Mouse (Mus musculus): Measurements from ENCODE around the gene Ctsh. TPM values are rescaled to one million over a fixed set of nuclear protein-coding genes. Genes with fewer than 3 reads are reported as not detected.
"Not testable (repeated sequence)": the region's sequence is repeated elsewhere in the genome, so short reads cannot be mapped to it uniquely, and the experiment has no call there.

The Ctsh gene
- polyA plus RNA-seq, 1 experiment from 2014 or later, result 6.0 TPM

DNA sequence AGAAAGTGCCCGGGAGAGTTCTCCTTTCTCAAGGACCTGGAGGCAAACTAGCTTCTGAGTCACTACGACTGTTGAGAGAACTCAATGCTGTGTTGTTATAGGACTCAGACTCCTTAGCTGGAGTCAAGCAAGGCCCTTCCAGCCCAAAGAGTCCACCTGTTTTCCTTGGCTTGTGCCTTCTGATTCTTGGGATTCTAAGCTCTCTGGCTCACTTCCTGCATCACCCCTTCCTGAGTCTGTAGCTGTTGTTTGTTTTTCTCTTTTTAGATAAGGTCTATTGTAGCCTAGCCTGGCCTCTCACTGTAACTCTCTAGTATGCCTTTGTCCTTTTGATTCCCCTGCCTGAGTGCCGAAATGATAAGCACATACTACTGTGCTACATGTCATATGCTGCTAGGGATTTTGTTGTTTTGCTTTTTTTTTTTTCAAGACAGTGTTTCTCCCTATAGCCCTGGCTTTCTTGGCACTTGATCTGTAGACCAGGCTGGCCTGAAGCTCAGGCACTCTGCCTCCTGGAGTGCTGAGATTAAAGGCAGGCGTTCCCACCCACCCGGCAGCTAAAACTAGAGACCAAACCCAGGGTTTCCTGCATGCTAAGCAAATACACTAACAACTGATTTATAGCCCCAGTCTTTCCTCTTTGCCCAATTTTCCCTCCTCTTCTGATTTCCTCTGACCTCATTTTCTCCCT, 5.9 kb upstream of the Ctsh start:
- Histone ChIP-seq H3K4me3 (ENCODE audit: low read depth, low read length) (no peak overlapping the region), H3K9me3 (ENCODE audit: control insufficient read depth, low read length) (no peaks in the 10 kb centered on the region), H3K27ac (ENCODE audit: low read depth, low read length) (no peak overlapping the region), H3K9ac (ENCODE audit: low read length) (no peak overlapping the region), H3K36me3 (ENCODE audit: control insufficient read depth, insufficient read depth, low read length) (no peaks in the 10 kb centered on the region), H3K27me3 (ENCODE audit: control insufficient read depth, insufficient read depth, low read length) (no peaks in the 10 kb centered on the region), H3K4me2 (no peak overlapping the region), H3K4me1 (ENCODE audit: control insufficient read depth, insufficient read depth, low read length) (no peaks in the 10 kb centered on the region)
- no peak for DNase-seq (ENCODE audit: low spot score, missing footprints)
- 58% methylated on average over 5 of the region's 5 CpGs for WGBS
- no peak for ATAC-seq (ENCODE audit: low FRiP score)

DNA sequence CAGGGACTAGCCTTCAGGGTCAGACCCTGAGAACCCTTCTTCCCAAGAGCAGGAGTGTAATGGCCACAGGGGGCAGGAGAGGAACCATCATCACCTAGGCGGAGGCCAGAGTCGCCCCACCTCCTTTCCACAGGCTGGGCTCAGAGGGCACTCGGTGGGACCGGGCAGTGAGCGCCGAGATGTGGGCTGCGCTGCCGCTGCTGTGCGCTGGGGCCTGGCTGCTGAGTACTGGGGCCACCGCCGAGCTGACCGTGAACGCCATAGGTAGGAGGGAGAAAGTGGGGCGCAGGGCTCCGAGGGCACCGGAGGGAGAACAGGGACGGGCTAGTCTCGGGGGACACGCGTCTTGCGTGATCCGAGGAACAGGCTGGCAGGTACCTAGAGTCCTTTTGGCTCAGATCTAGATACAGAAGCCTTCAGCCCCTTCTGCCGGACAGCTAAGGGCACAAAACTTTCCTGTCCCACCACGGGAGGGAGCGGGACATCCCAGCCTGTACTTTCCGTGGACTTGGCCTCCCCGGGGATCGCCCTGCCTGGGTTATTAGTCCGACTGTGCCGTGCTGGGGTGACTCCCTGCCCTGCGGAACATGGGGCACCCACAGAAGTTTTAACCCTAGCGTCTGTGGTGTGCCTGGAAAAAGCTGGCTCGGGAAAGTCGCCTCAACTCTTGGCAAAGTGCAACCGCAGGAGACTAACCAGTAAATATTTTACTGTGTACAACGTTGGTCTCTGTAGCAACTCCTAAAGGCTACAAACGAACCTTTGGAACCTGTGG, 606 bp downstream of the Ctsh start:
- DNase-seq (ENCODE audit: low spot score, missing footprints) (peak; percentile 94), ATAC-seq (ENCODE audit: low FRiP score) (peak; percentile 93)
- no peak overlapping the region for H3K27ac ChIP-seq (ENCODE audit: low read depth, low read length)
- peak overlapping the region; percentile 66 for H3K9ac ChIP-seq (ENCODE audit: low read length)
- peak overlapping the region; percentile 78 for H3K4me2 ChIP-seq
- H3K4me3 ChIP-seq (ENCODE audit: low read depth, low read length), result peak overlapping the region; percentile 46
- under 1% methylated on average over 33 of the region's 37 CpGs for WGBS
- no peaks in the 10 kb centered on the region for H3K36me3 ChIP-seq (ENCODE audit: control insufficient read depth, insufficient read depth, low read length)
- no peaks in the 10 kb centered on the region for H3K27me3 ChIP-seq (ENCODE audit: control insufficient read depth, insufficient read depth, low read length)
- peaks cover 4% of the 10 kb centered on the region for H3K4me1 ChIP-seq (ENCODE audit: control insufficient read depth, insufficient read depth, low read length)
- no peaks in the 10 kb centered on the region for H3K9me3 ChIP-seq (ENCODE audit: control insufficient read depth, low read length)

- WGBS, result 62% methylated on average over 5 of the region's 5 CpGs
- ATAC-seq (ENCODE audit: low FRiP score) (no peak), DNase-seq (ENCODE audit: low spot score, missing footprints) (no peak)
- no peaks in the 10 kb centered on the region for H3K36me3 ChIP-seq (ENCODE audit: control insufficient read depth, insufficient read depth, low read length)
- no peak overlapping the region for H3K27ac ChIP-seq (ENCODE audit: low read depth, low read length)
- H3K4me3 ChIP-seq (ENCODE audit: low read depth, low read length), result no peak overlapping the region
- H3K9ac ChIP-seq (ENCODE audit: low read length), result no peak overlapping the region
- H3K27me3 ChIP-seq (ENCODE audit: control insufficient read depth, insufficient read depth, low read length), result no peaks in the 10 kb centered on the region
- no peak overlapping the region; the same call in 1 of the 2 replicates for H3K4me2 ChIP-seq
- peaks cover 4% of the 10 kb centered on the region for H3K4me1 ChIP-seq (ENCODE audit: control insufficient read depth, insufficient read depth, low read length)
- no peaks in the 10 kb centered on the region for H3K9me3 ChIP-seq (ENCODE audit: control insufficient read depth, low read length)
These were observed 1.5 kb downstream of the Ctsh start for GRCm38 (mm10) chr9:90055409-90055808.

GRCm38 (mm10) chr9:90055911-90056310, 2.0 kb downstream of the Ctsh start:
- Histone ChIP-seq H3K9ac (ENCODE audit: low read length) (no peak overlapping the region), H3K9me3 (ENCODE audit: control insufficient read depth, low read length) (no peaks in the 10 kb centered on the region), H3K4me1 (ENCODE audit: control insufficient read depth, insufficient read depth, low read length) (peaks cover 4% of the 10 kb centered on the region), H3K4me2 (no peak overlapping the region), H3K4me3 (ENCODE audit: low read depth, low read length) (no peak overlapping the region), H3K27ac (ENCODE audit: low read depth, low read length) (no peak overlapping the region), H3K36me3 (ENCODE audit: control insufficient read depth, insufficient read depth, low read length) (no peaks in the 10 kb centered on the region), H3K27me3 (ENCODE audit: control insufficient read depth, insufficient read depth, low read length) (no peaks in the 10 kb centered on the region)
- no peak for ATAC-seq (ENCODE audit: low FRiP score)
- WGBS, result 79% methylated on average over 3 of the region's 3 CpGs
- DNase-seq (ENCODE audit: low spot score, missing footprints), result no peak

DNA sequence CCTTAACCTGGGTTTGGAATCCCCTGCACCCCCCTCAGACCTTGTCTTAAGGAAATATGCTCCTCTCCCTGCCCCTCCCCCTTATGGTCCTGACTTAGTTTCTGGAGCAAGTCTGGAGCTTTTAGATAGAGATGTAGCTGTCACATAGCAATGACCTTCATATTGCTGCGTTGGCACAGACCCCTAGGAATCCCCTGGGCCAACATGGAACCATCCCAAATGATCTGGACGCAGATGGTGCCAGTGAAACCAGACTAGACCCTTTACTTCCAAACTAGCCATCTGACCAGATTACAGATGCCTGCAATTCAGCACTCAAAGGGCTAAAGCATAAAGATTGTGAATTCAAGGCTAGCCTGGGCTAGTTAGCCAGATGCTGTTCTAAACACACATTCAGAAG, 2.8 kb downstream of the Ctsh start:
- H3K9me3 ChIP-seq (ENCODE audit: control insufficient read depth, low read length), result no peaks in the 10 kb centered on the region
- H3K4me2 ChIP-seq, result no peak overlapping the region
- DNase-seq (ENCODE audit: low spot score, missing footprints) (no peak), ATAC-seq (ENCODE audit: low FRiP score) (no peak)
- H3K4me3 ChIP-seq (ENCODE audit: low read depth, low read length), result no peak overlapping the region
- no peak overlapping the region for H3K27ac ChIP-seq (ENCODE audit: low read depth, low read length)
- H3K36me3 ChIP-seq (ENCODE audit: control insufficient read depth, insufficient read depth, low read length), result no peaks in the 10 kb centered on the region
- peaks cover 4% of the 10 kb centered on the region for H3K4me1 ChIP-seq (ENCODE audit: control insufficient read depth, insufficient read depth, low read length)
- WGBS, result 75% methylated on average over 2 of the region's 2 CpGs
- no peak overlapping the region for H3K9ac ChIP-seq (ENCODE audit: low read length)
- H3K27me3 ChIP-seq (ENCODE audit: control insufficient read depth, insufficient read depth, low read length), result no peaks in the 10 kb centered on the region

- WGBS, result 85% methylated on average over 9 of the region's 9 CpGs
These were observed 6.0 kb downstream of the Ctsh start for GRCm38 (mm10) chr9:90059828-90060573.

DNA sequence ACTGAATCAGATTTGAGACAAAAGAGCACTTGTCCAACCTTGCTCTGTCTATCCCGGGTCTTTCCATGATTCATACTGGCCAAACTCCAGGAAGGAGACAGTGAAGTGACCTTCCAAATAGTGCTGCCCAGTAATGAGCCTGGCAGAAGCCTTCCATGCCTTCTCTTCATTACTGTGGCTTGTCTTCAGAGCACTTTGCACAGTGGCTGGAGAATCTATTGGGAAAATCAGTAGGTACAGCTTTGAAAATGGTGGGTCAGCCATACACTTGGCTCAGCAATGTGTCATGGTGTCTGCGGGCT, 6.6 kb downstream of the Ctsh start:
- H3K9ac ChIP-seq (ENCODE audit: low read length), result no peak overlapping the region
- no peak overlapping the region for H3K4me3 ChIP-seq (ENCODE audit: low read depth, low read length)
- H3K27ac ChIP-seq (ENCODE audit: low read depth, low read length), result no peak overlapping the region
- no peaks in the 10 kb centered on the region for H3K27me3 ChIP-seq (ENCODE audit: control insufficient read depth, insufficient read depth, low read length)
- H3K9me3 ChIP-seq (ENCODE audit: control insufficient read depth, low read length), result no peaks in the 10 kb centered on the region
- ATAC-seq (ENCODE audit: low FRiP score) (no peak), DNase-seq (ENCODE audit: low spot score, missing footprints) (no peak)
- no peak overlapping the region for H3K4me2 ChIP-seq
- no peaks in the 10 kb centered on the region for H3K36me3 ChIP-seq (ENCODE audit: control insufficient read depth, insufficient read depth, low read length)
- H3K4me1 ChIP-seq (ENCODE audit: control insufficient read depth, insufficient read depth, low read length), result no peaks in the 10 kb centered on the region
- WGBS, result 88% methylated on average over 2 of the region's 2 CpGs

More at GRCm38 (mm10) chr9:90059828-90060573, 6.0 kb downstream of the Ctsh start:
- no peak overlapping the region for H3K4me3 ChIP-seq (ENCODE audit: low read depth, low read length)
- H3K36me3 ChIP-seq (ENCODE audit: control insufficient read depth, insufficient read depth, low read length), result no peaks in the 10 kb centered on the region
- no peak overlapping the region for H3K9ac ChIP-seq (ENCODE audit: low read length)
- no peak overlapping the region for H3K4me2 ChIP-seq
- H3K4me1 ChIP-seq (ENCODE audit: control insufficient read depth, insufficient read depth, low read length), result no peaks in the 10 kb centered on the region
- no peak overlapping the region for H3K27ac ChIP-seq (ENCODE audit: low read depth, low read length)
- H3K27me3 ChIP-seq (ENCODE audit: control insufficient read depth, insufficient read depth, low read length), result no peaks in the 10 kb centered on the region
- ATAC-seq (ENCODE audit: low FRiP score) (no peak), DNase-seq (ENCODE audit: low spot score, missing footprints) (no peak)
- no peaks in the 10 kb centered on the region for H3K9me3 ChIP-seq (ENCODE audit: control insufficient read depth, low read length)

- not testable (repeated sequence) for H3K4me3 ChIP-seq (ENCODE audit: low read depth, low read length); H3K27me3 ChIP-seq (ENCODE audit: control insufficient read depth, insufficient read depth, low read length); DNase-seq (ENCODE audit: low spot score, missing footprints); ATAC-seq (ENCODE audit: low FRiP score); H3K36me3 ChIP-seq (ENCODE audit: control insufficient read depth, insufficient read depth, low read length); H3K9ac ChIP-seq (ENCODE audit: low read length); H3K27ac ChIP-seq (ENCODE audit: low read depth, low read length); H3K9me3 ChIP-seq (ENCODE audit: control insufficient read depth, low read length); H3K4me1 ChIP-seq (ENCODE audit: control insufficient read depth, insufficient read depth, low read length); H3K4me2 ChIP-seq
- 93% methylated on average over 5 of the region's 5 CpGs for WGBS
These were observed 7.0 kb downstream of the Ctsh start for GRCm38 (mm10) chr9:90060932-90061331.

GRCm38 (mm10) chr9:90067341-90067740, 13.4 kb downstream of the Ctsh start:
- H3K36me3 ChIP-seq (ENCODE audit: control insufficient read depth, insufficient read depth, low read length), result no peaks in the 10 kb centered on the region
- H3K27ac ChIP-seq (ENCODE audit: low read depth, low read length), result no peak overlapping the region
- H3K9ac ChIP-seq (ENCODE audit: low read length), result no peak overlapping the region
- ATAC-seq (ENCODE audit: low FRiP score) (no peak), DNase-seq (ENCODE audit: low spot score, missing footprints) (no peak)
- H3K27me3 ChIP-seq (ENCODE audit: control insufficient read depth, insufficient read depth, low read length), result no peaks in the 10 kb centered on the region
- H3K4me3 ChIP-seq (ENCODE audit: low read depth, low read length), result no peak overlapping the region
- H3K4me1 ChIP-seq (ENCODE audit: control insufficient read depth, insufficient read depth, low read length), result peaks cover 5% of the 10 kb centered on the region
- WGBS, result 92% methylated on average over 2 of the region's 2 CpGs
- H3K4me2 ChIP-seq, result no peak overlapping the region
- H3K9me3 ChIP-seq (ENCODE audit: control insufficient read depth, low read length), result no peaks in the 10 kb centered on the region
